Mouse (Mus musculus) intestine, postnatal 0 days (tissue): ENCODE data around the gene Tspear. TPM values are rescaled to one million over a fixed set of nuclear protein-coding genes. Genes with fewer than 3 reads are reported as not detected.
"Not testable (repeated sequence)": the region's sequence is repeated elsewhere in the genome, so short reads cannot be mapped to it uniquely, and the experiment has no call there.

Experiments
- ATAC-seq: fragments of 200-750 bp; cut with Nextera tagmentation; 2 replicates; pipeline ENCODE4 v1.8.0; 2017; ENCODE audit warnings: mild to moderate bottlenecking, moderate TSS enrichment, moderate library complexity
- H3K27ac ChIP-seq: fragments of 300-500 bp; sonication (generic); 2 replicates; pipeline ENCODE4 v1.5.1; 2014; ENCODE audit warnings: mild to moderate bottlenecking, low read depth, low read length, moderate library complexity
- H3K27me3 ChIP-seq: fragments of 300-500 bp; sonication (generic); replicated peaks from 2 replicates; pipeline ENCODE4 v1.6.1; 2014; ENCODE audit warnings: low read length, mixed read lengths; ENCODE audit not compliant: control insufficient read depth, insufficient read depth
- H3K36me3 ChIP-seq: fragments of 300-500 bp; sonication (generic); 2 replicates; pipeline ENCODE4 v1.6.1; 2014; ENCODE audit warnings: mild to moderate bottlenecking, moderate library complexity; ENCODE audit not compliant: control insufficient read depth, insufficient read depth
- H3K4me1 ChIP-seq: fragments of 300-500 bp; sonication (generic); replicated peaks from 2 replicates; pipeline ENCODE4 v1.6.1; 2014; ENCODE audit warnings: antibody characterized with exemption, low read length, mixed read lengths; ENCODE audit not compliant: control insufficient read depth, insufficient read depth
- H3K4me2 ChIP-seq: fragments of 300-500 bp; sonication (generic); replicated peaks from 2 replicates; pipeline ENCODE4 v1.6.1; 2014; ENCODE audit warnings: low read depth, mild to moderate bottlenecking, moderate library complexity
- H3K4me3 ChIP-seq: fragments of 300-500 bp; sonication (generic); 2 replicates; pipeline ENCODE4 v1.5.1; 2014; ENCODE audit warnings: low read depth, low read length
- H3K9ac ChIP-seq: fragments of 300-500 bp; sonication (generic); 2 replicates; pipeline ENCODE4 v1.6.1; 2014; ENCODE audit warnings: mild to moderate bottlenecking, low read depth, low read length
- H3K9me3 ChIP-seq: fragments of 300-500 bp; sonication (generic); 2 replicates; pipeline ENCODE4 v1.6.1; 2016; ENCODE audit warnings: mixed run types; ENCODE audit not compliant: control insufficient read depth
- CTCF ChIP-seq: sonication (generic); IDR thresholded peaks from 2 replicates; pipeline ENCODE4 v1.5.1; 2016; ENCODE audit warnings: low read depth, mild to moderate bottlenecking, control low read depth, antibody characterized with exemption, moderate library complexity
- WGBS: fragments of 180-500 bp; shearing (Covaris S2); extraction: QIAGEN DNeasy Blood & Tissue Kit; methylation state at CpG from one replicate; pipeline ENCODE4 v1.1.7; 2014; 5-methylcytosine and 5-hydroxymethylcytosine counted together
- polyA plus RNA-seq: library from polyadenylated mRNA; unstranded; fragments of >200 nt; fragmentation: Nextera tagmentation; extraction: Ambion mirVana; gene quantifications from 2 replicates; pipeline ENCODE4 v1.2.1, GENCODE M21; 2015

Gene Tspear
- polyA plus RNA-seq, 1 experiment from 2014 or later, result 0.10 TPM

DNA sequence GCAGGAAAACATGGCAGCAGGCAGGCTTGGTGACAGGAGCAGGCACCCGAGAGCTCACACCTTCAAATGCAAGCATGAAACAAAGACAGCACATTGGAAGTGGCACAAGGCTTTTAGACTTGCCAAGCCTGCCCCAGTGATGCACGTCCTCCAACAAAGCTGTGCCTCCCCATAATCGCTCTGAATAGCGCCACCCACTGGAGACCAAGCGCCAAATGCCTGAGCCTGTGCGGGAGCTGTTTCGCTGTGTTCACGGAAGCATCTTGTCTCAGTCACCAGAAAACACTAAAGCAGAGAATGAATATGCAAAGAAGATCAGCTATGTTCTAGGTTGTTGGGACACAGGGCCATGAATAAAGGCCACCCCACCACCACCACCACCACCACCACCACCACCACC, 38.5 kb downstream of the Tspear start:
- H3K4me3 ChIP-seq, result no peak overlapping the region
- no peaks in the 10 kb centered on the region for H3K4me1 ChIP-seq
- WGBS, result 79% methylated on average over 8 of the region's 8 CpGs
- H3K9me3 ChIP-seq, result no peaks in the 10 kb centered on the region
- no peak overlapping the region for H3K27ac ChIP-seq
- no peak for ATAC-seq
- no peak overlapping the region for H3K4me2 ChIP-seq
- no peak overlapping the region for H3K9ac ChIP-seq
- peak; percentile 31 for TF ChIP-seq CTCF
- H3K27me3 ChIP-seq, result no peaks in the 10 kb centered on the region
- no peaks in the 10 kb centered on the region for H3K36me3 ChIP-seq

DNA sequence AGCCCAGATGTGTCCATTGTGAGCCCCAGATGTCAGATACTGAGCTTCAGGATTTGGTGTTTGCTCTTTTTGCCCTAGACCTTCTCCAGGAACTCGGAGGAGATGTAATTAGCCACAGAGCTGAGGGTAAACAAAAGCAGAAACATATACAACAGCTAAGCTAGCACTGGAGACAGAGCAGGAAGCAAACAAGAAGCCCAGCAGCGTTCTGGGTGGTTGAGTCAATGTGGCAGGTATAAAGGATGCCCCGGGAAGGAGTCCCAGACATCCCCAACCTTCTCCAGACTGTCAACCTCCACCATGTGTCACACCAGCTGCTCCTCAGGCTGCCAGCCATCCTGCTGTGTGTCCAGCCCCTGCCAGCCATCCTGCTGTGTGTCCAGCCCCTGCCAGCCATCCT, 39.8 kb downstream of the Tspear start, which contains the start of gene Gm10100:
Gm10100 (plus strand) TSS at position 301 of the 400 bp plus-strand sequence.
- H3K27ac ChIP-seq, result no peak within 1 kb of the TSS
- no peak for TF ChIP-seq CTCF
- ATAC-seq, result no peak

DNA sequence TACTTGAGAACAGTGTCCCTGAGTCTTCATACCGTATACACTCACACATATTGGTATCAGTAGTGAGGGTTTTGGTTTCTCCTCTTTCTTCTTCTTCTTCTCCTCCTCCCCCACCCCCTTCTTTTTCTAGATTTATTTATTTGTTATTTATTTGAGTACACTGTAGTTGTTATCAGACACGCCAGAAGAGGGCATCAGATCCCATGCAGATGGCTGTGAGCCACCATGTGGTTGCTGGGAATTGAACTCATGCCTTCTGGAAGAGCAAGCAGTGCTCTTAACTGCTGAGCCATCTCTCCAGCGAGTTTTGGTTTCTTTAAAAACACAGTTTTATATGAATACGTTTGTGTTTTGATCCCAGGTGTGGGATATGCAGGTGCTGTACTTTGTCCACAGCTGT, 41.9 kb downstream of the Tspear start:
- TF ChIP-seq CTCF, result peak; percentile 45
- H3K9me3 ChIP-seq, result no peaks in the 10 kb centered on the region

More for the DNA sequence above, 39.8 kb downstream of the Tspear start, which contains the start of gene Gm10100:
- no peaks in the 10 kb centered on the region for H3K27me3 ChIP-seq
- no peaks in the 10 kb centered on the region for H3K4me1 ChIP-seq
- no peak within 1 kb of the TSS for H3K9ac ChIP-seq
- H3K9me3 ChIP-seq, result no peaks in the 10 kb centered on the region
- H3K4me2 ChIP-seq, result no peak within 1 kb of the TSS
- no peak within 1 kb of the TSS for H3K4me3 ChIP-seq
- no peaks in the 10 kb centered on the region for H3K36me3 ChIP-seq
- WGBS, result 28% methylated on average over 3 of the region's 3 CpGs

DNA sequence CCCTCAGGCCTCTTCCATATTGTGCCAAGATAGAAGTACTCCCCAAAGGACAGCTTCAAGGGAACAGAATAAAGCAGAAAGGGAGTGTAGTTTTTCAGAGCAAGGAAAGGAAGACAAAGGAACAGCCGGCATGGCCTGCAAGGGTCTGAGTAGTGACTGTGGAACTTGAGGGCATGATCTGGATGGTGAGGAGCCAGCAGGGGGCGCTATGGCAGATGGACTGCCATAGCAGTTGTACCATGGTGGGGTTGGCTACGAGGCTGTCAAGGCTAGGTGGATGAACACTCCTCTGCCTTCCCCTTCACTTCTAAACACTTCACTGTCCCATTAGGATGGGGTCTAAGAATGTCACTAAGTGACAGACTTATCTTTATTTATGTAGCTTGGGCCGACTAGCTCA, 42.9 kb downstream of the Tspear start:
- TF ChIP-seq CTCF, result peak; percentile 64
- 46% methylated on average over 4 of the region's 4 CpGs for WGBS
- H3K27ac ChIP-seq, result no peak overlapping the region

More for the DNA sequence above, 41.9 kb downstream of the Tspear start:
- H3K4me3 ChIP-seq, result no peak overlapping the region
- no peaks in the 10 kb centered on the region for H3K27me3 ChIP-seq
- no peak for ATAC-seq
- no peaks in the 10 kb centered on the region for H3K4me1 ChIP-seq
- no peak overlapping the region for H3K4me2 ChIP-seq
- H3K27ac ChIP-seq, result no peak overlapping the region
- no peaks in the 10 kb centered on the region for H3K36me3 ChIP-seq
- no peak overlapping the region for H3K9ac ChIP-seq
- 77% methylated on average over 4 of the region's 4 CpGs for WGBS

DNA sequence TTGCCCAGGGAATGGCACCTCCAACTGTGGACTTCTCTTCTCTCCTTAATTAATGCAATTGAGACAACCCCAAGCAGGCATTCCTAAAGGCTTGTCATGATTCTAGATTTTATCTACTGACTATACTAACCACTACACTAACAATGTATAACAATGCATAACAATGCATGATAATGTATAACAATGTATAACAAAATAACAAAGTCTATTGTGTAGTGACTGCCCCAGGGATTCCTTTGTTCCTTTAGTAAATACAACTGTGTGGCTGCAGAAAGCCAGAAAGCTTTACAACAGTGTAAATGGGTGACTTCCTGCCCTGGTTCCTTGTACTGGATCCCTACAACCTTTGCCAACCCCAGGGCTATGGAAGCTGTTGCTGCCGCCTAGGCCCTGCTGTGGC, 49.6 kb downstream of the Tspear start:
- no peaks in the 10 kb centered on the region for H3K27me3 ChIP-seq
- no peak overlapping the region for H3K4me2 ChIP-seq
- 97% methylated on average over 1 of the region's 1 CpGs for WGBS
- no peak overlapping the region for H3K4me3 ChIP-seq
- H3K9ac ChIP-seq, result no peak overlapping the region
- no peaks in the 10 kb centered on the region for H3K9me3 ChIP-seq
- H3K36me3 ChIP-seq, result no peaks in the 10 kb centered on the region
- no peak overlapping the region for H3K27ac ChIP-seq
- no peaks in the 10 kb centered on the region for H3K4me1 ChIP-seq
- ATAC-seq, result no peak
- TF ChIP-seq CTCF, result no peak

More for the DNA sequence above, 42.9 kb downstream of the Tspear start:
- Histone ChIP-seq H3K4me2 (no peak overlapping the region), H3K27me3 (no peaks in the 10 kb centered on the region), H3K9me3 (no peaks in the 10 kb centered on the region), H3K4me3 (no peak overlapping the region), H3K4me1 (no peaks in the 10 kb centered on the region), H3K36me3 (no peaks in the 10 kb centered on the region), H3K9ac (no peak overlapping the region)
- no peak for ATAC-seq

DNA sequence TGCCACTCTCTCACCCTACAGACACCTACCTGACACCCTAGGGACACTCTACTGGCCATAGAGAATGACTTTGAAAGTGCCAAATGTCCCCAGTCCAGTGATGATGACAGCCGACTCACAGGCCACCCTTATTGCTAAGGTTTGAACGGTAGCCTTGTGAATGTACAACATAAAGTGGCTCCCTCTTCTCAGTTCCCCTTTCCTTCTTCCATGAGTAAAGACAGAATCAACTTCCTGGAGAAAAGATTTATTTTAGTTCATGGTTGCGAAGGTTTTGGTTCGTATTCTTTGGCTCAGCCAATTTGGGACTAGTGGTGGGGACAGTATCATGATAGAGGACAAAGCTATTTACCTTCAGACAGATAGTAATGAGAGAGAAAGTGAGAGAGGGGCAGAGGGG, 52.6 kb downstream of the Tspear start:
- no peaks in the 10 kb centered on the region for H3K27me3 ChIP-seq
- no peak for ATAC-seq
- no peaks in the 10 kb centered on the region for H3K9me3 ChIP-seq
- no peaks in the 10 kb centered on the region for H3K36me3 ChIP-seq
- H3K4me3 ChIP-seq, result no peak overlapping the region
- no peak overlapping the region for H3K9ac ChIP-seq
- H3K4me1 ChIP-seq, result no peaks in the 10 kb centered on the region
- H3K27ac ChIP-seq, result no peak overlapping the region
- 81% methylated on average over 4 of the region's 4 CpGs for WGBS
- TF ChIP-seq CTCF, result no peak
- H3K4me2 ChIP-seq, result no peak overlapping the region

DNA sequence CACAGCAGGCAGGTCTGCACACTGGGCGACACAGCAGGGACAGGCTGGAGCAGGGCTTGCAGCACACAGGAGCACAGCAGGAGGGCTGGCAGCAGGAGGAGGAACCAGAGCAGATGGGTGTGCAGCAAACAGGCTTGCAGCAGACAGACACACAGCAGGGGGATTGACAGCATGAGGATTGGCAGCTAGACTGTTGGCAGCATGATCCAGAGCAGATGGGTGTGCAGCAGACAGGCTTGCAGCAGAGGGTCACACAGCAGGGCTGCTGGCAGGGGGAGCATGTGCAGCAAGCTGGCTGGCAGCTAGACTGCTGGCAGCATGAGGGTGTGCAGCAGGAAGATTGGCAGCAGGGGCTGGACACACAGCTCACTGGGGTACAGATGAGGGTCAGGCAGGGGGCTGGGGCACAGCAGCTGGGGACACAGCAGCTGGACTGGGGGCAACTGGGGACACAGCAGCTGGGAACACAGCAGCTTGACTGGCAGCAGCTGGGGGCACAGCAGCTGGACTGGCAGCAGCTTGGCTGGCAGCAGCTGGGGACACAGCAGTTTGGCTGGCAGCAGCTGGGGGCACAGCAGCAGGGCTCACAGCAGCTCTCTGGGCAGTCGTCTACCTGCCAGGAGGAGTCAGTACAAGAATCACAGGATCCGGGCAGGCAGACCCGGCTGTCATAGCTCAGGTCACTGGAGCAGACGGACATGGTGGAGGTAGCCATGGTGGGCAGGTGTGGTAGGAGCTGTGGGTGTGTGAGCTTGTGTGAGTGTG, 55.7 kb downstream of the Tspear start, which contains the start of gene Gm18596:
Gm18596 (minus strand) TSS at position 715 of the 765 bp plus-strand sequence.
- H3K9ac ChIP-seq, H3K36me3 ChIP-seq, H3K4me2 ChIP-seq, ATAC-seq, H3K27me3 ChIP-seq, H3K4me3 ChIP-seq, H3K9me3 ChIP-seq, H3K4me1 ChIP-seq, H3K27ac ChIP-seq: not testable (repeated sequence)
- 66% methylated on average over 4 of the region's 5 CpGs for WGBS

DNA sequence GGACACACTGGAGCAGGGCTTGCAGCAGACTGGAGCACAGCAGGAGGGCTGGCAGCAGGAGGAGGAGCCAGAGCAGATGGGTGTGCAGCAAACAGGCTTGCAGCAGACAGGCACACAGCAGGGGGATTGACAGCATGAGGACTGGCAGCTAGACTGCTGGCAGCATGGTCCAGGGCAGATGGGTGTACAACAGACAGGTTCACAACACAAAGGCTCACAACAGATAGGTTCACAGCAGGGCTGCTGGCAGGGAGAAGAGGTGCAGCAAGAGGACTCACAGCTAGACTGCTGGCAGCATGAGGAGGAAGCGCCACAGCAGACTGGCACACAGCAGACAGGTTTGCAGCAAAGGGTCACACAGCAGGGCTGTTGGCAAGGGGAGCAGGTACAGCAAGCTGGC, 64.3 kb downstream of the Tspear start:
- H3K27ac ChIP-seq, H3K9me3 ChIP-seq, H3K27me3 ChIP-seq, ATAC-seq, H3K9ac ChIP-seq, H3K4me3 ChIP-seq, H3K36me3 ChIP-seq, H3K4me2 ChIP-seq, H3K4me1 ChIP-seq: not testable (repeated sequence)
- WGBS, result 77% methylated on average over 1 of the region's 1 CpGs

DNA sequence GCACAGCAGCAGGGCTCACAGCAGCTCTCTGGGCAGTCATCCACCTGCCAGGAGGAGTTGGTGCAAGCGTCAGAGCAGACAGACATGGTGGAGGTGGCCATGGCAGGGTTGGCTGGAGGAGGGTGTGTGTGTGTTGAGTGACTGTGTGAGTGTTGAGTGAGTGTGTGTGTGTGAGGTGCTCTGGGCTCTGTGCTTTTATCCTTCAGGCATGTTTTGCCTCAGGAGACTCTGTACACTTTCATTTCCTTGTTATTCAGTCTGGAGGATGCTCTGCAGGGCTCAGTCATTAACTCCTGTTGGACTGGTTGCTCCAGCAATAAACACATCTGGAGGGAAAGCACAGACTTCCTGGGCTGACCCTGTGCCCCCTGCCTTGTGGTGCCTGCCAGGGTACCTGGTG, 64.9 kb downstream of the Tspear start, which contains the start of gene Gm9736:
Gm9736 (minus strand) TSS at position 101 of the 400 bp plus-strand sequence.
- not testable (repeated sequence) for H3K4me3 ChIP-seq, H3K9me3 ChIP-seq, ATAC-seq, H3K9ac ChIP-seq, H3K4me2 ChIP-seq, H3K4me1 ChIP-seq, H3K27me3 ChIP-seq, H3K27ac ChIP-seq, H3K36me3 ChIP-seq
- WGBS, result 67% methylated on average over 1 of the region's 1 CpGs
